Mouse (Mus musculus) adrenal gland, postnatal 25 days (tissue): ENCODE measurements around the gene Camkmt. TPM values are rescaled to one million over a fixed set of nuclear protein-coding genes. Genes with fewer than 3 reads are reported as not detected.

Source experiments
- DNase-seq: peaks from one replicate; pipeline ENCODE4 v3.0.0; 2021; ENCODE audit warnings: mixed read lengths
- total RNA-seq: library from RNA; stranded (reverse); gene quantifications from 2 replicates; pipeline ENCODE4 v1.2.3, GENCODE M21; 2021

Gene Camkmt
- total RNA-seq, 1 experiment from 2014 or later, result 8.0 TPM

- DNase-seq, result no peak
These were observed 213.3 kb downstream of the Camkmt start for GRCm38 (mm10) chr17:85303686-85304085.

- no peak for DNase-seq
These were observed 218.2 kb downstream of the Camkmt start for GRCm38 (mm10) chr17:85308566-85308965.

GRCm38 (mm10) chr17:85309046-85309445, 218.7 kb downstream of the Camkmt start:
- no peak for DNase-seq

- DNase-seq, result no peak
These were observed 221.0 kb downstream of the Camkmt start for GRCm38 (mm10) chr17:85311348-85311747.

GRCm38 (mm10) chr17:85318401-85318800, 228.0 kb downstream of the Camkmt start:
- no peak for DNase-seq

GRCm38 (mm10) chr17:85319779-85320300, 229.5 kb downstream of the Camkmt start:
- no peak for DNase-seq

GRCm38 (mm10) chr17:85328901-85329300, 238.5 kb downstream of the Camkmt start:
- DNase-seq, result no peak

GRCm38 (mm10) chr17:85335464-85335863, 245.1 kb downstream of the Camkmt start:
- no peak for DNase-seq

GRCm38 (mm10) chr17:85337666-85338065, 247.3 kb downstream of the Camkmt start:
- DNase-seq, result no peak

- DNase-seq, result no peak
These were observed 250.9 kb downstream of the Camkmt start for GRCm38 (mm10) chr17:85341134-85341700.

GRCm38 (mm10) chr17:85342471-85342870, 252.1 kb downstream of the Camkmt start:
- no peak for DNase-seq

GRCm38 (mm10) chr17:85343435-85343834, 253.1 kb downstream of the Camkmt start:
- no peak for DNase-seq

GRCm38 (mm10) chr17:85346701-85347100, 256.3 kb downstream of the Camkmt start:
- no peak for DNase-seq

GRCm38 (mm10) chr17:85349331-85349935, 259.1 kb downstream of the Camkmt start:
- no peak for DNase-seq

GRCm38 (mm10) chr17:85351301-85351700, 260.9 kb downstream of the Camkmt start:
- DNase-seq, result no peak

- DNase-seq, result peak; percentile 5
These were observed 262.4 kb downstream of the Camkmt start for GRCm38 (mm10) chr17:85352731-85353130.

GRCm38 (mm10) chr17:85353191-85353590, 262.8 kb downstream of the Camkmt start:
- DNase-seq, result no peak

- DNase-seq, result no peak
These were observed 263.3 kb downstream of the Camkmt start for GRCm38 (mm10) chr17:85353636-85354035.

- no peak for DNase-seq
These were observed 265.0 kb downstream of the Camkmt start for GRCm38 (mm10) chr17:85355356-85355755.

- DNase-seq, result no peak
These were observed 270.7 kb downstream of the Camkmt start for GRCm38 (mm10) chr17:85361006-85361405.

- no peak for DNase-seq
These were observed 277.0 kb downstream of the Camkmt start for GRCm38 (mm10) chr17:85367319-85367718.

GRCm38 (mm10) chr17:85368776-85369175, 278.4 kb downstream of the Camkmt start:
- no peak for DNase-seq

GRCm38 (mm10) chr17:85372076-85372475, 281.7 kb downstream of the Camkmt start:
- peak; percentile 4 for DNase-seq

- DNase-seq, result no peak
These were observed 282.2 kb downstream of the Camkmt start for GRCm38 (mm10) chr17:85372523-85372922.
